Mouse (Mus musculus) testis, adult 2 months (tissue): ENCODE measurements at regions not wholly inside any gene's neighbourhood (a gene's known extent, or its start where the extent isn't known, plus 50 kb on each side); places are given as distances from the start of the nearest gene placed in this dataset.
"Not testable (repeated sequence)": the region's sequence is repeated elsewhere in the genome, so short reads cannot be mapped to it uniquely, and the experiment has no call there.

Experiments
- CTCF ChIP-seq: fragments of 200-500 bp; IDR thresholded peaks from 2 replicates; pipeline ENCODE4 v1.5.1; 2012; ENCODE audit warnings: low read depth, mild to moderate bottlenecking, inconsistent platforms, low read length, moderate library complexity; ENCODE audit not compliant: control insufficient read depth, insufficient read depth, insufficient replicate concordance
- POLR2A ChIP-seq: fragments of 200-500 bp; IDR thresholded peaks from 2 replicates; pipeline ENCODE4 v1.6.1; 2012; ENCODE audit warnings: low read depth, mild to moderate bottlenecking, inconsistent platforms, low read length, moderate library complexity; ENCODE audit not compliant: control insufficient read depth

DNA sequence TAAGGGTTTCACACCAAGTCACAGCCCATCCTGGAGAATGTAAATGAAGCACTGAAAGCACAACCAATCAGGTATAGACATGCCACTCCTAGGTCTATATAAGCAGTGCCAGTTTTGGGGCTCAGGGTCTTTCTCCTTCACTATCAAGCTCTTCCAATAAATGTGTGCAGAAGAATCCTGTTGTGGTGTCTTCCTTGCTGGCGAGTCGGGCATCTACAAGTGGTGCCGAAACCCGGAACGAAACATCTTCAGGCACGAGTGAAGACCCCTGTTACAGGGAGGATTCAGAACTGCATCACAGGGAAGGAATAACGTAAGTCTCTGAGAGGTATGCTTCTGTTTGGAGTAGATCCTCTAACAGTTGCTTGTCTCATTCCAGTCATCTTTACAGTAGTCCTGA lies 299.9 kb upstream of the Rgma start:
- not testable (repeated sequence) for TF ChIP-seq POLR2A, CTCF
